Mouse (Mus musculus): ENCODE results near the gene Tspan17. TPM values are rescaled to one million over a fixed set of nuclear protein-coding genes. Genes with fewer than 3 reads are reported as not detected.

The Tspan17 gene
- 33.8 TPM for polyA plus RNA-seq (2014; fragmentation: Illumina TruSeq; extraction: RNeasy Lipid Tissue Mini Kit (QIAGEN cat#74804); ENCODE audit: insufficient read depth, low read depth, low replicate concordance)

GRCm38 (mm10) chr13:54788740-54789560, at the start of gene Tspan17:
Gene Tspan17 (plus strand): TSS chr13:54789377.

GRCm38 (mm10) chr13:54749864-54750411, 39.2 kb upstream of the Tspan17 start, which contains the start of gene Gprin1:
Gene Gprin1 (minus strand): TSS chr13:54749874.

DNA sequence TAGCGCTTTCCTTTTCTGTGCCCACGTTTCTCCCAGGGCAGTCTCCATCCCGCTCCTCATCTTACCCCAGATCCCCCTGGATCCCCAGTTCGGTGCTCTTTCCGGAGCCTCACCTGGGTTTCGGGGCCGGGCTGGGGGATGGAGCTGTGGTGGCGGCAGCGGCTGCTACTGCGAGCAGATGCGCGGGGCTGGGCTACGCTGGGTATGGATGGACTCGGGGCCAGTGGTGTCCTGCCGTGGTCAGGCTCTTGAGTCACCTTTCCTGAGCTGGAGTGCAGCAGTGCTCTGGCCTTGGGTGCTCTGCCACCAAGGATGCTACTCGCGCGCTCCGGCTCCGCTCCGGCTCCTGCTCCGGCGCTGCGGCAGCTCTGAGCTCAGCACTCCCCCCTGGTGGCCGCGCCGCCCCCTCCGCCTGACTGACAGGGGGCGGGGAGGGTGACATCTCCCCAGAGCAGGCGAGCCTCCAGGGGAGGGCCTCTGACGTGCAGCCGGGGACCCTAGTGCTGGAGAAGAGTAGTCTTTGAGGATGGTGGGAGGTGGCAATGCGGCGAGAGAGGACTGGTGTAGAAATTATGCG, 22.9 kb upstream of the Tspan17 start, which contains the start of gene Sncb:
Gene Sncb, minus strand, starts transcription at position 404 of the 577 bp plus-strand sequence.

DNA sequence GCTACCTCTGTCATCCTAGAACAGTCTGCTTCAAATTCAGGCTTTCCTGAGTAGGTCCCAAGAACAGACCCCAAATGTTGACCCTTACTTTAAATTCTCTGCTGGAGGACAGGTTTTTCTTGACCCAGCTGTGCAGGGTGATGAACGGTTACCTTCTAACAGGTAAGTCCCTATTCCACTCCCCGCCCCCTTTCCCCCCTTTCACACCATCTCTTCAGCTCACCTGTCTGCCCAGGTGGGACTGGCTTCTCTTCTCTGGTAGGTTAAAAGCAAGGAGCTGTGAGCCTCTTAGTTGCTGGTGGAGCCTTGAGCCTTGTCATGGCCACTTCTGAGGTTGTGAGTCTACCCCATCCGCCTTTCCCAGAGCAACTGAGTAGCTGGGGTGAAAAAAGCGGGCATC, 5.5 kb upstream of the Tspan17 start, which contains the start of gene Eif4e1b:
Gene Eif4e1b, plus strand, starts transcription at position 301 of the 400 bp plus-strand sequence.

Other genes starting within 250 kb of the Tspan17 start
- 58.1 TPM for gene 4833439L19Rik, start 223.9 kb upstream of the Tspan17 start, polyA plus RNA-seq (2014; fragmentation: Illumina TruSeq; extraction: RNeasy Lipid Tissue Mini Kit (QIAGEN cat#74804); ENCODE audit: insufficient read depth, low read depth, low replicate concordance)
- 6.6 TPM for gene Arl10, start 214.4 kb upstream of the Tspan17 start, polyA plus RNA-seq (2014; fragmentation: Illumina TruSeq; extraction: RNeasy Lipid Tissue Mini Kit (QIAGEN cat#74804); ENCODE audit: insufficient read depth, low read depth, low replicate concordance)
- gene Nop16, start 199.3 kb upstream of the Tspan17 start, polyA plus RNA-seq (2014; fragmentation: Illumina TruSeq; extraction: RNeasy Lipid Tissue Mini Kit (QIAGEN cat#74804); ENCODE audit: insufficient read depth, low read depth, low replicate concordance), result 19.5 TPM
- gene Higd2a, start 199.2 kb upstream of the Tspan17 start, polyA plus RNA-seq (2014; fragmentation: Illumina TruSeq; extraction: RNeasy Lipid Tissue Mini Kit (QIAGEN cat#74804); ENCODE audit: insufficient read depth, low read depth, low replicate concordance), result 143 TPM
- gene Cltb, start 178.0 kb upstream of the Tspan17 start, polyA plus RNA-seq (2014; fragmentation: Illumina TruSeq; extraction: RNeasy Lipid Tissue Mini Kit (QIAGEN cat#74804); ENCODE audit: insufficient read depth, low read depth, low replicate concordance), result 110 TPM
- 15.4 TPM for gene Faf2, start 167.6 kb upstream of the Tspan17 start, polyA plus RNA-seq (2014; fragmentation: Illumina TruSeq; extraction: RNeasy Lipid Tissue Mini Kit (QIAGEN cat#74804); ENCODE audit: insufficient read depth, low read depth, low replicate concordance)
- gene Rnf44, start 95.5 kb upstream of the Tspan17 start, polyA plus RNA-seq (2014; fragmentation: Illumina TruSeq; extraction: RNeasy Lipid Tissue Mini Kit (QIAGEN cat#74804); ENCODE audit: insufficient read depth, low read depth, low replicate concordance), result 30.2 TPM
- gene Cdhr2, start 87.9 kb upstream of the Tspan17 start, polyA plus RNA-seq (2014; fragmentation: Illumina TruSeq; extraction: RNeasy Lipid Tissue Mini Kit (QIAGEN cat#74804); ENCODE audit: insufficient read depth, low read depth, low replicate concordance), result not detected
- 0.06 TPM for gene Gprin1, start 39.5 kb upstream of the Tspan17 start, polyA plus RNA-seq (2014; fragmentation: Illumina TruSeq; extraction: RNeasy Lipid Tissue Mini Kit (QIAGEN cat#74804); ENCODE audit: insufficient read depth, low read depth, low replicate concordance)
- gene Sncb, start 22.8 kb upstream of the Tspan17 start, polyA plus RNA-seq (2014; fragmentation: Illumina TruSeq; extraction: RNeasy Lipid Tissue Mini Kit (QIAGEN cat#74804); ENCODE audit: insufficient read depth, low read depth, low replicate concordance), result not detected
- not detected for gene Eif4e1b, start 5.4 kb upstream of the Tspan17 start, polyA plus RNA-seq (2014; fragmentation: Illumina TruSeq; extraction: RNeasy Lipid Tissue Mini Kit (QIAGEN cat#74804); ENCODE audit: insufficient read depth, low read depth, low replicate concordance)
- 1.6 TPM for gene Unc5a, start 160.0 kb downstream of the Tspan17 start, polyA plus RNA-seq (2014; fragmentation: Illumina TruSeq; extraction: RNeasy Lipid Tissue Mini Kit (QIAGEN cat#74804); ENCODE audit: insufficient read depth, low read depth, low replicate concordance)
- gene Hk3, start 232.0 kb downstream of the Tspan17 start, polyA plus RNA-seq (2014; fragmentation: Illumina TruSeq; extraction: RNeasy Lipid Tissue Mini Kit (QIAGEN cat#74804); ENCODE audit: insufficient read depth, low read depth, low replicate concordance), result 2.3 TPM

Data from lung, adult 10 weeks (tissue).